Mouse (Mus musculus) limb, embryonic 12.5 days (tissue): Measurements from ENCODE around the gene Sh3rf3. TPM values are rescaled to one million over a fixed set of nuclear protein-coding genes. Genes with fewer than 3 reads are reported as not detected.
A peak's percentile ranks its signal among the peaks of the same experiment; 100 is the strongest.

Source experiments
- ATAC-seq: fragments of 200-750 bp; cut with Nextera tagmentation; 2 replicates; pipeline ENCODE4 v1.8.0; 2017; ENCODE audit warnings: low read depth, moderate TSS enrichment; ENCODE audit not compliant: insufficient number of reproducible peaks, insufficient read depth, low FRiP score, low TSS enrichment
- H3K27ac ChIP-seq: fragments of 300-500 bp; sonication (generic); 2 replicates; pipeline ENCODE4 v1.5.1; 2016; ENCODE audit warnings: mild to moderate bottlenecking, moderate library complexity
- H3K27me3 ChIP-seq: fragments of 300-500 bp; sonication (generic); 2 replicates; pipeline ENCODE4 v1.6.1; 2016; ENCODE audit warnings: mild to moderate bottlenecking, moderate library complexity
- H3K36me3 ChIP-seq: fragments of 300-500 bp; sonication (generic); 2 replicates; pipeline ENCODE4 v1.6.1; 2016; ENCODE audit warnings: mild to moderate bottlenecking, moderate library complexity
- H3K4me1 ChIP-seq: fragments of 300-500 bp; sonication (generic); replicated peaks from 2 replicates; pipeline ENCODE4 v1.6.1; 2016
- H3K4me2 ChIP-seq: fragments of 300-500 bp; sonication (generic); 2 replicates; pipeline ENCODE4 v1.6.1; 2016; ENCODE audit warnings: mild to moderate bottlenecking, moderate library complexity
- H3K4me3 ChIP-seq: fragments of 300-500 bp; sonication (generic); replicated peaks from 2 replicates; pipeline ENCODE4 v1.5.1; 2016; ENCODE audit warnings: mild to moderate bottlenecking
- H3K9ac ChIP-seq: fragments of 300-500 bp; sonication (generic); replicated peaks from 2 replicates; pipeline ENCODE4 v1.6.1; 2016; ENCODE audit warnings: mild to moderate bottlenecking, moderate library complexity
- H3K9me3 ChIP-seq: fragments of 300-500 bp; sonication (generic); 2 replicates; pipeline ENCODE4 v1.6.1; 2016; ENCODE audit warnings: mild to moderate bottlenecking, moderate library complexity
- WGBS: fragments of 180-500 bp; shearing (Covaris S2); methylation state at CpG from one replicate; pipeline ENCODE4 v1.1.7; 2016; 5-methylcytosine and 5-hydroxymethylcytosine counted together
- polyA plus RNA-seq: library from polyadenylated mRNA; unstranded; fragments of >200 nt; fragmentation: Nextera tagmentation; extraction: Ambion mirVana; gene quantifications from 2 replicates; pipeline ENCODE4 v1.2.1, GENCODE M21; 2016

Gene Sh3rf3
- polyA plus RNA-seq, 1 experiment from 2014 or later: 0.92 TPM

- Histone ChIP-seq H3K4me2 (no peak overlapping the region), H3K36me3 (no peaks in the 10 kb centered on the region), H3K9ac (no peak overlapping the region), H3K9me3 (no peaks in the 10 kb centered on the region), H3K4me3 (no peak overlapping the region), H3K4me1 (peaks cover 6% of the 10 kb centered on the region; the same call in 1 of the 2 replicates), H3K27me3 (no peaks in the 10 kb centered on the region; the same call in 1 of the 2 replicates), H3K27ac (no peak overlapping the region)
- ATAC-seq: no peak
- WGBS: 58% methylated on average over 6 of the region's 7 CpGs
These were observed 10.9 kb downstream of the Sh3rf3 start for GRCm38 (mm10) chr10:58824016-58824568.

GRCm38 (mm10) chr10:58829251-58830111 lies 16.3 kb downstream of the Sh3rf3 start:
- Histone ChIP-seq H3K27me3 (no peaks in the 10 kb centered on the region), H3K4me3 (no peak overlapping the region), H3K4me2 (no peak overlapping the region), H3K27ac (no peak overlapping the region), H3K9ac (no peak overlapping the region), H3K4me1 (peaks cover 6% of the 10 kb centered on the region; the same call in 1 of the 2 replicates), H3K36me3 (no peaks in the 10 kb centered on the region), H3K9me3 (no peaks in the 10 kb centered on the region)
- ATAC-seq: no peak
- 74% methylated on average over 11 of the region's 11 CpGs for WGBS

DNA sequence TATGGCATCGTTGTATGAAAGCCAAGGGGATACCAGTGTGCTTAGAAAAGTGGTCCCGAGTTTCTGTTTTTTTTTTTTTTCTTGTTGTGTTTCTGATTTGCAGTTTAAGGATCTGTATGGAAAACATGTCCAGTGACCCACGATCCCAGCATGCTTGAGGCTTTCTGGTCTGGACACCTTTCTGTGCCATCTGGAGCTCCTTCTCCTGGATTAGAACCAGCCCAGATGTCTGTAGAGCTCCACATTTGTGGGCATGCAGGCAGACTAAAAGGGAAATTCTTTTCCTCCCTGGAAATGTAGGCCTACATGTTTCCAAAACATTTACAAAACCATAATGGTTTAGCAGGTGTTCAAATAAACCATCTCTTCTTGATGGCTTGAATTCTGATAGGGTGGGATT lies 20.0 kb downstream of the Sh3rf3 start:
- no peak overlapping the region for H3K4me2 ChIP-seq
- no peak overlapping the region for H3K9ac ChIP-seq
- no peak overlapping the region for H3K27ac ChIP-seq
- H3K4me3 ChIP-seq: no peak overlapping the region
- H3K36me3 ChIP-seq: no peaks in the 10 kb centered on the region
- H3K4me1 ChIP-seq: no peaks in the 10 kb centered on the region
- WGBS: 69% methylated on average over 3 of the region's 3 CpGs
- no peaks in the 10 kb centered on the region for H3K9me3 ChIP-seq
- no peak for ATAC-seq
- no peaks in the 10 kb centered on the region for H3K27me3 ChIP-seq

GRCm38 (mm10) chr10:58833741-58834178 lies 20.6 kb downstream of the Sh3rf3 start:
- ATAC-seq: no peak
- Histone ChIP-seq H3K4me1 (no peaks in the 10 kb centered on the region), H3K27me3 (no peaks in the 10 kb centered on the region), H3K4me3 (no peak overlapping the region), H3K9me3 (no peaks in the 10 kb centered on the region), H3K36me3 (no peaks in the 10 kb centered on the region), H3K27ac (no peak overlapping the region), H3K4me2 (no peak overlapping the region), H3K9ac (no peak overlapping the region)
- 78% methylated on average over 13 of the region's 13 CpGs for WGBS

DNA sequence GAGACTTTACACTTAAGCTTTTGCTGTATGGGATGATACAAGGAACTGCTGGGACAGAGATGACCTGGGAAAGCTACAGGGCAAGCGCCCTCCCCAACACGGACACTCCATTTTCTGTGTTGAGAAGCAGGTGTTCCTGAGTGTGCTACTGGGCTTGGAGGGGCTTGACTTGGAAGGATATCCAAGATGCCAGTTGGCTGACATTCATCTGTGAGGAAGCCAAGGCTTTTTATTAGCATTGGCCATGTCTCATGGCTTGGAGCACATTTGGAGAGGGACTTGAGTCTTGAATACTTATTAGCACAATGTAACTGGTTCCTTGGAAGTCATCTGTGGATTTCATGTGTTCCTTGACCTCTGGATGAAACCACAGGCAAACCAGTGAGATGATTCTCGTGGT lies 23.2 kb downstream of the Sh3rf3 start:
- ATAC-seq: no peak

GRCm38 (mm10) chr10:58837504-58837903 lies 24.3 kb downstream of the Sh3rf3 start:
- ATAC-seq: no peak
- Histone ChIP-seq H3K4me2 (no peak overlapping the region), H3K4me1 (no peaks in the 10 kb centered on the region), H3K27ac (no peak overlapping the region), H3K9me3 (no peaks in the 10 kb centered on the region), H3K4me3 (no peak overlapping the region), H3K36me3 (no peaks in the 10 kb centered on the region), H3K9ac (no peak overlapping the region), H3K27me3 (no peaks in the 10 kb centered on the region)
- 92% methylated on average over 5 of the region's 5 CpGs for WGBS

More for the DNA sequence above, 23.2 kb downstream of the Sh3rf3 start:
- H3K27ac ChIP-seq: no peak overlapping the region
- no peaks in the 10 kb centered on the region for H3K4me1 ChIP-seq
- no peak overlapping the region for H3K4me3 ChIP-seq
- H3K9me3 ChIP-seq: no peaks in the 10 kb centered on the region
- no peak overlapping the region for H3K9ac ChIP-seq
- H3K36me3 ChIP-seq: no peaks in the 10 kb centered on the region
- H3K4me2 ChIP-seq: no peak overlapping the region
- 81% methylated on average over 3 of the region's 3 CpGs for WGBS
- no peaks in the 10 kb centered on the region for H3K27me3 ChIP-seq

DNA sequence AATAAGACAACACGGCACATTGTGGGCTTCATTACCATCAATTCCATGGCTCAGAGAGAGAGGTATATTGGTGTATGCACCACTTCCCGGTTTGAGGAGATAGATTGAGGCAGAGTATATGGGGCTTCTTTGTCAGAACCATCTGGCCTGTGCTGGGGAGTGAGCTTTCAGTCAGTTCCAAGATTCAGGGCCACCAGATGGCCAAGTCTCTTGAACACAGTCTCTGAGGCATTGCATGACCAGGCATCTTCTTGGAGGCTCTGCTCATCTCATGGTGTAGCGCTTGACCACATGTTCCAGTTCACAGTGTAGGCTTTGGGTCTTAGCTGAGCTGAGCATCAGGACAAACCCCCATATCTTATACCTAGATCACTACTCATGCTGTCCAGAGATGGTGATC lies 28.8 kb downstream of the Sh3rf3 start:
- Histone ChIP-seq H3K27ac (no peak overlapping the region), H3K4me1 (no peaks in the 10 kb centered on the region), H3K9ac (no peak overlapping the region), H3K4me3 (no peak overlapping the region), H3K4me2 (no peak overlapping the region), H3K9me3 (no peaks in the 10 kb centered on the region), H3K36me3 (no peaks in the 10 kb centered on the region), H3K27me3 (no peaks in the 10 kb centered on the region)
- no peak for ATAC-seq
- 91% methylated on average over 3 of the region's 3 CpGs for WGBS

DNA sequence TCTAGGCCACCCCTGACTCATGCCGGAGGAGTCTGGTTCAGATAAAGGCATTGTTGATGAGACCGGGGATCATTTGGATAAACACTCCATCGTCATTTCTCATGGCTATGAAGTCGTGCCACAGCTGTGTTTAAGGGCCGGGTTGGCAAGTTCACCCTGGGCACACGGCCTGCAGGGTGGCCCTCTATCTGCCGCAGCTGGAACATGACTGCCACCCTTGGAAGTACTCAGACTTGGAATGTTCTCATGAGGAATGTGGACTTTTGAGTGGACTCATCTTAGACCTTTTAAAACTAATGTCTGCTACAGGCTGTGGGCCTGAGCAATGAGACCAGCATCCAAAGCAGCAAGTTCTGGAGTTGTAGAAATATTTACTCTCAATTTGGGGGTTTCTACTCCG lies 29.9 kb downstream of the Sh3rf3 start:
- no peak overlapping the region for H3K4me2 ChIP-seq
- H3K27ac ChIP-seq: no peak overlapping the region
- 0 out of 2 replicates have a peak, but pooled peaks cover 2% of the 10 kb centered on the region for H3K4me1 ChIP-seq
- H3K4me3 ChIP-seq: no peak overlapping the region
- H3K9ac ChIP-seq: no peak overlapping the region
- no peaks in the 10 kb centered on the region for H3K27me3 ChIP-seq
- H3K36me3 ChIP-seq: no peaks in the 10 kb centered on the region
- 86% methylated on average over 8 of the region's 8 CpGs for WGBS
- H3K9me3 ChIP-seq: no peaks in the 10 kb centered on the region
- ATAC-seq: no peak

DNA sequence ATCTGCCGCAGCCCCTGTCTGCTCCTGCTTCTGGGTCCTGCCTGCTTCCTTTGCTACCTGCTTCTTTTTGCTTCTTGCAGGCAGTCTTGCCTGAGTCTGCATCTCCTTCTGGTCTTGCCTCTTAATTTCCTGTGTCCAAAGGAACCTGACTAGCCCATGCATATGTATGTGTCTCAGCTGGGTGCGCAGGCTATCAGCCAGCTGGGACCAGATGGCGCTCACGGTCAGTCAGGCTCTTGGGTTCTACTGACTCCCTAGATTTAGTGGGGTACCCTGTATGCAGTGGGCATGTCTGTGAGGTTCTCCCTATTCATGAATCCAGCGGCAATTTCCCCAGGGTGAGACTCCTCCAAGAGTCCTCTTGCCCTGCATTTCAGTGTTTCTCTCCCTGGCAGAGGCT lies 35.0 kb downstream of the Sh3rf3 start:
- no peak overlapping the region for H3K27ac ChIP-seq
- H3K9me3 ChIP-seq: no peaks in the 10 kb centered on the region
- ATAC-seq: no peak
- 0 out of 2 replicates have a peak, but pooled peaks cover 4% of the 10 kb centered on the region for H3K4me1 ChIP-seq
- no peak overlapping the region for H3K9ac ChIP-seq
- no peaks in the 10 kb centered on the region for H3K36me3 ChIP-seq
- no peak overlapping the region for H3K4me2 ChIP-seq
- no peak overlapping the region for H3K4me3 ChIP-seq
- no peaks in the 10 kb centered on the region for H3K27me3 ChIP-seq
- WGBS: 76% methylated on average over 5 of the region's 5 CpGs

- Histone ChIP-seq H3K9ac (no peak overlapping the region), H3K4me1 (0 out of 2 replicates have a peak, but pooled peaks cover 4% of the 10 kb centered on the region), H3K27ac (no peak overlapping the region), H3K36me3 (no peaks in the 10 kb centered on the region), H3K9me3 (no peaks in the 10 kb centered on the region), H3K4me2 (no peak overlapping the region), H3K4me3 (no peak overlapping the region), H3K27me3 (no peaks in the 10 kb centered on the region)
- WGBS: 83% methylated on average over 6 of the region's 6 CpGs
- ATAC-seq: no peak
These were observed 35.4 kb downstream of the Sh3rf3 start for GRCm38 (mm10) chr10:58848536-58848935.

GRCm38 (mm10) chr10:58854548-58855198 lies 41.5 kb downstream of the Sh3rf3 start:
- no peak overlapping the region for H3K4me3 ChIP-seq
- peak overlapping the region; percentile 35 for H3K4me2 ChIP-seq
- no peak overlapping the region for H3K9ac ChIP-seq
- H3K36me3 ChIP-seq: no peaks in the 10 kb centered on the region
- peaks cover 12% of the 10 kb centered on the region for H3K4me1 ChIP-seq
- H3K27ac ChIP-seq: no peak overlapping the region
- WGBS: 11% methylated on average over 14 of the region's 14 CpGs
- ATAC-seq: no peak
- H3K27me3 ChIP-seq: no peaks in the 10 kb centered on the region
- H3K9me3 ChIP-seq: no peaks in the 10 kb centered on the region
